Mouse (Mus musculus) CD4-positive, CD25-positive, alpha-beta regulatory T cell, adult 2 months (primary cell): ENCODE results near the gene Ganab.
"Not testable (repeated sequence)": the region's sequence is repeated elsewhere in the genome, so short reads cannot be mapped to it uniquely, and the experiment has no call there.

Source experiments
- DNase-seq: peaks from one replicate; pipeline ENCODE4 v3.0.0-alpha.2; 2012; ENCODE audit warnings: low read depth, low spot score

Gene Ganab

DNA sequence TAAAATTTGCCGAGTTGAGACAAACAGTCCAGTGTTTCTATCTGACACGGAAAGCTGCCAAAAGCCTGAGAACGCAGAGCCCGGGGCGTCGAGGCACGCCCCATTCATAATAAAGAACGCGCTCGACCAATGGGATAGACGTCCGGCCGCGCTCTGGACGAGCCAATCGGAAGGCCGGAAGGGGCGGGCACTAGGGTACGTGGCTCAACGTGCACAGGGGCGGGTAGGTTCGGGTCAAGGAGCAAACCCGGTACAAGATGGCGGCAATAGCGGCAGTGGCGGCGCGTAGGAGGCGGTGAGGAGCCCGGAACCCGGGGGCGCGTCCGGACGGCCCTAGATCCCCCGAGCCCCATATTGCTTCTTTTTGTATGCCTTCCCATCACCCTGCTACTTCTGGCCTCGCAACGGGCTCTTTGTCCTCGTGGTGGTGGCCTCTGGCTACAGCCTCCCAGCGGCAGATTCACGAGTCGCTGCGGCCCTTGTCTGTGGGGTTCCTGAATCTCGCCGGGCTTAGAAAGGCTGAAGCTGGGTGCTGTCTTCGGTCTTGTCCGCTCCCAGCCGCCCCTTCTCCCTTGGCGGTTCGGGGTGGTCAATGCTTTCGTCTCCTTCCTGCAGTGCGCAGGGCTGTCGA lies at the start of gene Ganab:
TSS of gene Ganab (plus strand) at position 207 of the 631 bp plus-strand sequence.
- peak; percentile 97 for DNase-seq

DNA sequence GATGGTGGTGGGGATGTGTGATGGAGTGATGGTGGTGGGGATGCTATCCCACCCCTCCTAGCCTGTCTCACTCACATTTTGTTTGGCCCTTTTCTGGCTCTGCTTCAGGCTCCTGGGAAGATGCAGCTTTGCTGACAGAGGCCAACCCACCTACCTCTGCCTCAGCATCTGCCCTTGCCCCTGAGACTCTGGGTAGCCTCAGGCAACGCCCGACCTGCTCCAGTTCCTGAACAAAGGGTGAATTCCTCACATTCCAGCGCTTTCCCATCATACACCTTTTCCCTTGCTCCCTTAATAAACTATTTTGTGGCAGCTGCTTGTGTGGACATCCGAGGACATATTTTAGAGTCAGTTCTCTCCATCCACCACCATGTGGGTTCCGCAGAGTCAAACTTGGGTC lies 49.5 kb upstream of the Ganab start:
- no peak for DNase-seq

DNA sequence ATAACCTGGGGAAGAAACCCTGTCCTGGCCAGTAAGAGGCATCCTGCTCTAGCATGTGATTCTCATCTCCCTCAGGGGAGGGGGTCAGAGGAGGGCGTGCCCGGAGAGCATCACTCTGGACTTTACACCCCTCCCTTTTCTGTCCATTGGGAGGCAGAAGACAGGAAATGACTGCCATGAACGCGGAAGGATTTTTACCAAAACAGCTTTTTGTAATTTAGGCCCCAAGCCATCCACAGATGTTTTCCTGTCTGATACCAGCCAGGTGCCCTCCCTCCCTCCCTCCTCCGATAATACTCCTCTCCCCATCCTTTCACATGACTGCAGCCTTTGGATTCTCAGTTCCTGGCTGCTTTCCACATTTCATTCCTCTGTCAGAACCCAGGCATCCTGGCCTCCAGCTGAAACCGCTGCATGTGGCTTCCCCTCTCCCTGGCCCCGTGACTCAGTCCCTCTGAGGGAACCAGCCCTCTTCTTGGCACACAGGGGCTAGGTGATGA lies 47.4 kb upstream of the Ganab start, which contains the start of gene Lrrn4cl:
TSS of gene Lrrn4cl (plus strand) at position 367 of the 500 bp plus-strand sequence.
- no peak for DNase-seq

DNA sequence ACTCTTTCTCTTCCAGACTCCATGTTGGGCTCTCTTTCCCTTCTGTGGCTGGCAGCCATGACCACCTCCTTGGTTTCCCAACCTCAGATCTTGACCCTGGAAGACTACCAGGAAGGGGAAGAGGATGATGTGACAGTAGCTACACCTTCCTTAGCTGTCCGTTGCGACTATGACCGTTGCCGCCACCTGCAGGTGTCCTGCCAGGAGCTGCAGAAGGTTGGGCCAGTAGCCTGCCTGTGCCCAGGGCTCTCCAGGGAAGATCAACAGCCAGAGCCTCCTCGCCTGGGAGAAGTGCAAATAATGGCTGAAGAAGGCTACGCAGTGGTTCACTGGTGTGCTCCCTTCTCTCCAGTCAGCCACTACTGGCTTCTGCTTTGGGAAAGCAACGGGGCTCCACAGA lies 46.2 kb upstream of the Ganab start:
- no peak for DNase-seq

DNA sequence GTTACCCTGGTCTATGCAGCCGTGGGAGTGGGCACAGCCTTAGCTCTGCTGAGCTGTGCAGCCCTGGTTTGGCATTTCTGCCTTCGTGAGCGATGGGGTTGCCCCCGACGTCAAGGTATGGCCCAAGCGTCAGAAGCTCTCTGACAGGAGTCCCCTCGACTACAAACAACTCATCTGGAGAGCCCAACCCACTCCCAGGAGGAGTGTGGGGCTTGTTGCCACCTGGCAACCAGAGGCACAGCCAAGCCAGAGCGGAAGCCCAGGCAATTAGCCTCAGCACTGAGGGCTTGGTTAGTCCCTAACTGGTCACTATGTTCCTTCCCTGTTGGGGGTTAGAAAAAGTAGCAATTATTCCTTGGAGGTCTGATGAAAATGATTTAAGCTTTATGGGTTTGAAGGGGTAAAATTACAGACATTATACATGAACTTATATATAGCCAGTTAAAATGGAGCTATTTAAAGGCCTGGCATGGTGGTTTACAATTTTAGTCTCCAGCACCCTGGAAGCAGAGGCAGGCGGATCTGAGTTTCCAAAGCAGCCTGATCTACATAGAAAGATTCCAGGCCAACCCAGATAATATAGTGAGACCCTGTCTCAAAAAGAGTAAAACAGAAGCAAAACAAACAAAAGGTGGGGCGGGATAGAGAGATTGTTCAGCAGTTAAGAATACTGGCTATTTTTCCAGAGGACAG lies 45.5 kb upstream of the Ganab start:
- no peak for DNase-seq

DNA sequence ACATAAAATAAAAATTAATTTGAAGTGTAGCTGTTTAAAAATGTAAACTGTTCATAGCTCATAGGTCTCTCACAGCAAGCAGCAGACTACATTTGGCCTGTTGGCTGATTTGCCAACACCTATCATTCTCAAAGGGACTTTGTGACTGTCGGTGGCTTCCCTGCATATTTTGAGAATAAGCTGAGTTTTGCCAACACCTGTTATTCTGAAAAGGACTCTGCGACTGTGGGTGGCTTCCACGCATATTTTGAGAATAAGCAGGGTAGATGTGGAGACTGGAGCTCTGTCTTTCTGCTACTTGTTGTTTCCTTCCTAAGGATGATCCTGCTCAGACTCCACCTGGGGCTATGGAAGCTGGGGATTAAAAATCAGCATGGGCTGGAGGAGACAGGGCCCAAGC lies 44.8 kb upstream of the Ganab start:
- no peak for DNase-seq

DNA sequence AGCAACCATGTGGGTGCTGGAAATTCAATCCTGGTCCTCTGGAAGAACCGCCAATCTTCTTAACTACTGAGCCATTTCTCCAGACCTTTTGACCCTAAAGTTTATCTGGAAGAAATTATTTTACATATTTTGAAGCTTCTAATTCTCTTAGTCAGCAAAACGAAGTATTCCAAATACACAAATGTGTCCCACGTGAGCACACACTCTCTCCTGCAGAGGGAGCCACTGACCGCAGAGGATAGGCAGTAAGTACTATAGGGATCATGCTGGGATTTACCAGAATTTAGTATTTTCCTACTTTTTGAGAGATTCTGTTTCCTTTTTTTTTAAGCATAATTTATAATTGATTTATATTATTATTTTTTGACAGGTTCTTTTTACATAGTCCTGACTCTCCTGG lies 40.2 kb upstream of the Ganab start:
- DNase-seq, result peak; percentile 70

DNA sequence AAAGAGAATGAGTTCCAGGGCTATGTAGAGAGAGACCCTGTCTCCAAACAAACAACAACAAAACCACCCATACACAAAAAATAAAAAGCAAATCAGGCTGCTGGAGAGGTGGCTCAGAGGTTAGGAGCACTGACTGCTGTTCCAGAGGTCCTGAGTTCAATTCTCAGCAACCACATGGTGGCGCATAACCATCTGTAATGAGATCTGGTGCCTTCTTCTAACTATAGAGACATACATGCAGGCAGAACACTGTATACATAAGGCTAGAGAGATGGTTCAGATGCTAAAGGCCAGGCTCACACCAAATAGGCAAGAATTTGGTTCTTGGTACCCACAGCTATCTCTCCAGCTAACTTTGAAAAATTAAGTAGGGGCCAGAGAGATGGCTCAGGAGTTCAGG lies 38.9 kb upstream of the Ganab start:
- DNase-seq, result peak; percentile 73

DNA sequence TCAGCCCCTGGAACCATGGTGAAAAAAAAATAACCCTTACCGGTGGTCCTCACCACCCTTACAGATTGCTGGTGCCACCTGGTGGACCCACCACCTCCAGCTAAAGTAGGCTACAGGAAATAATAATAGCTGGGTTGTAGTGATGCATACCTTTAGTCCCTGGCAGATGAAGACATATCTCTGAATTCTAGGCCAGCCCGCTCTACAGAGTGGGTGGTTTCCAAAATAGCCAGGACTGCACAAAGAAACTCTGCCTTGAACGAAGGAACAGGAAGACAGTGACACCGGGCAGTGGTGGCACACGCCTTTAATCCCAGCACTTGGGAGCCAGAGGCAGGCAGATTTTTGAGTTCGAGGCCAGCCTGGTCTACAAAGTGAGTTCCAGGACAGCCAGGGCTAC lies 33.6 kb upstream of the Ganab start:
- DNase-seq, result no peak

DNA sequence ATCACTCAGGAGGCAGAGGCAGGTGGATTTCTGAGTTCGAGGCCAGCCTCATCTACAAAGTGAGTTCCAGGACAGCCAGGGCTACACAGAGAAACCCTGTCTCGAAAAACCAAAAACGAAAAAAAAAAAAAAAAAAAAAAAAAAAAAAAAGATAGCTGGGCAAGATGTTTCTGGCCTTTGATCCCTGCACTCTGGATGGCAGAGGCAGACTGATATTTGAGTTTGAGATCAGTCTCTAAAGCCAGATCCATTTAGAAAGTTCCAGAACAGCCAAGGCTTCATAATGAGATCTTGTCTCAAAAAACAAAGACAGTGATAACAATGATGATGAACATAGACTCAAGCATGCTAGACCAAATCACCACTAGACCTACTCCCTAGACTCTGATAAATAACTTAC lies 27.5 kb upstream of the Ganab start:
- DNase-seq, result not testable (repeated sequence)

DNA sequence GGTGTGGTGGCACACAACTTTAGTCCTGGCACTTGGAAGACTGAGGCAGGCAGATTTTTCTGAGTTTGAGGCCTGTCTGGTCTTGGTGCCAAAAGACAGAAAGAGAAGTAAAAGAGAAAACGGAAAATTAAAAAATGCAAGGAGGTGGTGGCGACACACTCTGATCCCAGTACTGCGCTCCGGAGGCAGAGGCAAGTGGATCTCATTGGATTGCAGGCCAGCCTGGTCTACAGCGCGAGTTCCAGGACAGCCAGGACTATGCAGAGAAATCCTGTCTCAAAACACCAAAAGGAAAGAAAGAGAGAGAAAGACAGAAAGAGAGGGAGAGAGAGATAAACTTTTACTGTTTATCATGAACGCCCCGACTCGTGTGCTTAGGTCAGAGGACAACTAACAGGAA lies 27.0 kb upstream of the Ganab start:
- DNase-seq, result no peak

DNA sequence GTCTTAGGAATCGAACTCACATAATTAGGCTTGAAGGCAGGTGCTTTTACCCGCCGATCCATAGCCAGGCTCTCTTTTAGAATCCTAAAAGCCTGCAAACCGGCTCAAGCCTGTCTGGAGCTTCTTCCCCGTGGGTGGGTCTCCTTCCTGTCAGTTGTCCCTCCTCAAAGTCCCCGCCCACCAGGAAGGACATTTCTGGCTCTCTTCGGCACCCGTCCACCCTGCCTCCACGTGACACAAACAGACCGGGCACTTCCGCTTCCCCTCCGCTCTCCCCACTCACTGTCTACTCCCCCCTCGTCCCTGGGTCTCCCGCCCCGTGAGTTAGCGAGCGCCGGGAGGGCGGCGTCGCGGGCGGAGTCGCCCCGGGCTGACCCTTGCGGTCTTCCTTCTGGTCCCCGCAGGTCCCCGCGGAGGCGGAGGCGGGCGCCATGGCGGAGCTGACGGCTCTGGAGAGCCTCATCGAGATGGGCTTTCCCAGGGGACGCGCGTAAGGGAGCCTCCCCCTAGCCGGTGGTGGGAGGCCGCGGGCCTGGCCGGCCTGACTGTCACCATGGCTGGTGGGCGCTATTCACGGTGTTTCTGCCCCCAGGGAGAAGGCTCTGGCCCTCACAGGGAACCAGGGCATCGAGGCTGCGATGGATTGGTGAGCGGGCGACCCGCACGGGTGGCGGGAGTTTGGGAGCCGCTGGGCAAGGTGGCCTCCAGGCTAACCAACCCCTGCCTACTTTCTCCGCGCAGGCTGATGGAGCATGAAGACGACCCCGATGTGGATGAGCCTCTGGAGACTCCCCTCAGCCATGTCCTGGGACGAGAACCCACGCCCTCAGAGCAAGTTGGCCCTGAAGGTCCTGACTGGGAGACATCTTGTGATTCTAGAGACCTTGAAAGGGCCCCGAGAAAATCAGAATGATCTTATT lies 26.3 kb upstream of the Ganab start, which contains the start of gene Ubxn1:
TSS of gene Ubxn1 (plus strand) at position 230 of the 920 bp plus-strand sequence.
- peak; percentile 95 for DNase-seq

DNA sequence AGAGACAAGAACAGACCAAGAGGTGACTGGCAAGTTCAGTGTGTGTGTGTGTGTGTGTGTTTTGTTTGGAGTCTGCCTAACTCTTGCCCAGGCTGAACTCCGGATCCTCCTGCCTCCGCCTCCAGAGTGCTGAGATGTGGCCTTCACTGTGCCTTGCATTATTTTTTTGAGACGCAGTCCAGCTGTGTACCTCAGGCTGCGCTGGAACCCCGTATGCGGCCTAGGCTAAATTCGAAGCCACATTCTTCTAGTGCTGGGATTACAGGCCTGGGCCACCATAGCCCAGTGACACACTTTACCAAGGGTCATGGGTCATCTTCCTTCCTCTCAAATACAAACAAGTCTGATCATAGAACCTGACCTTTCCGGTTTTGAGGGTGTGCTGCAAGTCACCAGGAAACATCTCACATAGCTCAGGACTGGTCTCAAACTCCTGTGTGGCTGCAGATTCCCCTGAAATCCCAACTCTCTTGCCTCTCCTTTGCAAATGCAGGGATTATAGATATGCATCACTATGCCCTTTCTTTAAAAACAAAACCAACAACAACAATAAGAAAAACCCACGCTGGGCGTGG lies 25.5 kb upstream of the Ganab start:
- no peak for DNase-seq

DNA sequence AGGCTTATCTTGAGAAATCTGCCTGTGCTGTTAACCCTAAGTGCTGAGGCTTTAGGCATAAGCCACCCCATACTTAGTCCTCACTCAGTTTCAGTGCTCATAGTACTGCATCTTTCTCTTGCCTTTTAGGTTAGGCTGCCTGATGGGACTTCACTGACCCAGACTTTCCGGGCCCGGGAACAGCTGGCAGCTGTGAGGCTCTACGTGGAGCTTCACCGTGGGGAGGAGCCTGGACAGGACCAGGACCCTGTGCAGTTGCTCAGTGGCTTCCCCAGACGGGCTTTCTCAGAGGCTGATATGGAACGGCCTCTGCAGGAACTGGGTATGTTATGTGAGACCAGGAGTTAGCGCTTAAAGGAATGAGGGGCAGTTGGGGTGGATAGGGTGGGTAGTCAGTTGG lies 22.8 kb upstream of the Ganab start:
- no peak for DNase-seq

DNA sequence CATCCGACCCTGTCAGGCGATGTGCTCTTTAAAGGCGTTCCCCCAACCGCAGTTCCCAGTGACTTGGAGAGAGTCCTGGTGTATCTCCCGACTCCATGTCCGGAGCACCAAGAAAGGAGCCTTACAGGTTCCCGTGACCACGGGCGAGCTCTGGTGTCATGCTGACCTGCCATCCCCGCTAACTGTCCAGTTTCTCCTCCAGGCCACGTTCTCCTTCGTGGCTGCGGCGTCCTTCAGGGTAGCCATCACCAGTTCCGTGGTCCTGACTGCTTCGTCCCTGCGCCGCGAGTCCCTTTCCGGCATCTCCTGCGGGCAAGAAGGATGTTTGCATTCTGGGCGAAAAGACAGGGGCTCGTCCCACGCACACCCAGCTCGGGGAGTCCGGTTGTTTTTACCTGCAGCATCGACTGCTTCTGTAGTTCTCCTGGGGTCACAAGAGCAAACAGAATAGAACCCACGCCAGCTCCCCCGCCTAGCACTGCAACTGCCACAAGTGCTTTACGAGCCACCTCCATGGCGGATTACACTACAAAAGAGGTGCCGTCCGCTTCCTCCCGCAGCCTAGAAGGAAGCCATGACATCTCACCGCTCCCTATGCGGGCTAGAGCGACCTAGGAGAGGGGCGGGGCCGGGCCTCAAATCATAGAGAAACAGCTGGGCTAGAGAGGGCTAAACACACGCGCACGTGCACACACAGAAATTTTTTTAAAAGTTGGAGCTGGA lies 17.4 kb upstream of the Ganab start, which contains the start of gene Uqcc3:
TSS of gene Uqcc3 (minus strand) at position 613 of the 723 bp plus-strand sequence.
- peak; percentile 92 for DNase-seq

DNA sequence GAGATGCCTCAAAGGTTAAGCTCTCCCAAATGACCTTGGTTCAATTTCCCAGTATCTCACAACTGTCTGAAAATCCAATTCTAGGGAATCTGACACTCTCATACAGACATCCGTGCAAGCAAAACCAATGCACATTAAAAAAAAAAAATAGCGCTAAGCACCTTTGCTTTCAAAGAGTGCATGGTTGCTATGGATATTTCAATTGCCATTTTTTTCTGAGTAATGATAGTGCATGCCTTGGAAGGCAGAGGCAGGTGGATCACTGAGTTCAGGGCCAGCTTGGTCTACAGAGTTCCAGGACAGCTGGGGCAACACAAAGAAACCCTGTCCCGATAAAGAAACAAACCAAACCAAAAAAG lies 16.9 kb upstream of the Ganab start:
- no peak for DNase-seq

DNA sequence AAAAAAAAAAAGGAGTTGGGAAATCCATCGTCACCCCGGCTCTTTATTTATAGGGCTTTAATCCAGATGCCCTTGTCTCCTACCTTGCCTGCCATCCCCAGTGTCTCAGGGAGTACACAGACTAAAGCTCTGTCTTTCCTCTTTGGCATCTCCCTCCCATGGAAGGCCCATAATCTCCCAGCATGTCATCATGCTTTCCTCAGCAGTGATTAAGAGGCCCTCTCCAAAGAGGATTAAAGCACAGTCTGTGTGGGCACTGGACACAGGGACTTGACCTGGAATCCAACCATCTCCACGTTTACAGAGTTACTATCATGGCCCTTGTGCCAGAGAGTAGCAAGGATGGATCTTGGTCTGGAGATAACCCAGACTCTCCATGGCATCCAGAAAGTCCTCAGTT lies 14.3 kb upstream of the Ganab start, which contains the start of the genes Lbhd1 and Gm49403:
TSS of gene Lbhd1 (plus strand) at position 117 of the 400 bp plus-strand sequence.
TSS of gene Gm49403 (plus strand) at position 315 of the 400 bp plus-strand sequence.
- DNase-seq, result no peak

DNA sequence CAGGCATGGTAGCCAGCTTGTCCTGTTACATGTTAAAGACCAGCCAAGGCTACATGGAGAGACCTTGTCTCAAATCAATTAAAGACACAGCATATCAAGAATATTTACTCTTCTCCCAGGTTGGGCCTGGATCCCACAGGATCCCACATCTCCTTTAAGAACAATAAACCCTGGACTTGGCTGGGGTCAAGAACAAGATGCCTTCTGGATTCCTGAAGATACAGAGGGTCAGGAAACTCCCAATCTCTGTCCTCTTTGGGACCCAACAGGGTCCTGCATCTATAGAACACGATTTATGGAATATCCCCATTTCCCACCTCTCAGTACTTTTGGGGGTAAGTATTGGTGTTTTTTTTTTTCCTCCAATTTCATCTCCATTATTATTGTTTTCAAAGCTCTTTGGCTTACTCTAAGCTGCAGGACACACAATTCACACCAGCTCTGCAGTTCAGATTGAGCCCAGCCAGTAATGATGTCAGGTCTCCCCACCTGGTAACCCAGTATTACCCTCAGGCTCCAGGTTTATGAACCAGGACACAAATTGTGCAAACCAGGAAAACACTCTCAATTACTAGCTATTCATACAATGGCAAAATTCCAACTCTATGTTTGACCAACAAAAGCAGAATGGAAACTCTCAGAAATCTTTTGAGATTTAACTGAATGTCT lies 10.8 kb upstream of the Ganab start:
- DNase-seq, result no peak

DNA sequence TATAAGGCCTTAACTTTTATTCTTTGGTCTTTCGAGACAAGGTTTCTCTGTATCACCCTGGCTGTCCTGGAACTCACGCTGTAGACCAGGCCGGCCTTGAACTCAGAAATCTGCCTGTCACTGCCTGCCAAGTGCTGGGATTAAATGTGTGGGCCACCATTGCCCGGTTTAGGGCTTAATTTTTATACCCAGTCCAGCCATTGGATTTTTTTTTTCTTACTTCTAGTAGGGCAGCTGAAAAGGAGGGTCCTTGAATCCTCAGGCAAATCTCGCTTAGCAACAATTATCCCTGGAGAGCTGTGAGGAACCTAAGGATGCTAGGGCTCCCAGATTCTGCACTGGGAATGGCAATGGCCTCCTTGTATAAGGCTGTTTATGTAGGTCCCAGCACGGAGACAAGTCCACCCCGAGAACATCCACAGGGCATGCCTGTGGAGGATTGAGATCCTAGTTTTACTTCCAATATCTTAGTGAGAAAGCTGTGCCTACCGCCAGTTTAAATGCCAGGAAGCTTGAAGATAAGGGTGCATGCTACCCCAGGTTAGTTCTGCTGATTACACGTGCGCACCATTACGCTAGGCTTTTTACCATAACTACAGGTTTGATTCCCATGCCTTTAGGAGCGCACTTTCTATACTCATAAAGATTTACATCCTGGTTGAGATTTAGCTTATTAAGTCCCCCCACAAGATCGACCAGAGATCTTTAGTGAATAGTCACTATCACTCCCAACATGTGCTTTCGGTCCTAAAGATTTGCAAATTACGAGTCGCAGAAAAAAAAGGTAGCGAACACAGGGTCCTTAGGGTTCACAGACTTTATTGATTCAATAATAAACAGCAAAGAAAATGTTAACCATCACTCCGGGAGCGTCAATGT lies 10.0 kb upstream of the Ganab start:
- peak; percentile 20 for DNase-seq
